Mouse (Mus musculus): ENCODE data around the gene Chaf1a. TPM values are rescaled to one million over a fixed set of nuclear protein-coding genes. Genes with fewer than 3 reads are reported as not detected.
"Not testable (repeated sequence)": the region's sequence is repeated elsewhere in the genome, so short reads cannot be mapped to it uniquely, and the experiment has no call there.

Chaf1a gene
- polyA plus RNA-seq, 1 experiment: 16.9 TPM

DNA sequence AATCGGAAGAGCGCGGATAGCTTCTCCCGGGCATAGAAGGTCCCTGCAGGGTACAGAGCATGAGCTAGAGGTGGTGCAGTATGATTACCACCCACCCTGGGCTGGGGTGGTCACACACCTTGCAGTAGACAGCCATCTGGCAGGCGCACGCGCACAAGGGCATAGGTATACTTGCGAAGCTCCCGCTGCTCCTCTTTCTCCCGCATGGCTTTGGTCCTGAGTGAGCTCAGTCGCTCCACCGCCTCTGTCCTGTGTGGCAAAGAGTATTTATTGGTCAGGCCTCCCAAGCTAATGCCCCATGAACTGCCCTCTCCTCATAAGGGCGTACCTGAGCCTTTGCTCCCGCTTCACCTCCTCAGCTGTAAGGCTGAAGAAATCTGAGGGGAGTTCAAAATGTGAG, 28.8 kb downstream of the Chaf1a start:
- H3K27ac ChIP-seq (ENCODE audit: control insufficient read depth, insufficient read depth, low read length): no peak overlapping the region
- peaks cover 50% of the 10 kb centered on the region for H3K36me3 ChIP-seq (ENCODE audit: control insufficient read depth, insufficient read depth, low read length)
- H3K27me3 ChIP-seq (ENCODE audit: control insufficient read depth, insufficient read depth, low read length): no peaks in the 10 kb centered on the region
- TF ChIP-seq CTCF (IDR thresholded peaks at IDR 0.05; ENCODE audit: borderline replicate concordance, control insufficient read depth, extremely low read depth, insufficient read depth, low read length, poor library complexity) (no peak), POLR2A (IDR thresholded peaks at IDR 0.05; ENCODE audit: control insufficient read depth, extremely low read depth, insufficient read depth, low read length, poor library complexity) (no peak)
- DNase-seq: no peak
- H3K4me3 ChIP-seq (ENCODE audit: control insufficient read depth, insufficient read depth, low read length): no peak overlapping the region
- WGBS: 97% methylated on average over 14 of the region's 14 CpGs
- peaks cover 4% of the 10 kb centered on the region for H3K4me1 ChIP-seq (replicated peaks; ENCODE audit: control insufficient read depth, insufficient read depth, low read length)

DNA sequence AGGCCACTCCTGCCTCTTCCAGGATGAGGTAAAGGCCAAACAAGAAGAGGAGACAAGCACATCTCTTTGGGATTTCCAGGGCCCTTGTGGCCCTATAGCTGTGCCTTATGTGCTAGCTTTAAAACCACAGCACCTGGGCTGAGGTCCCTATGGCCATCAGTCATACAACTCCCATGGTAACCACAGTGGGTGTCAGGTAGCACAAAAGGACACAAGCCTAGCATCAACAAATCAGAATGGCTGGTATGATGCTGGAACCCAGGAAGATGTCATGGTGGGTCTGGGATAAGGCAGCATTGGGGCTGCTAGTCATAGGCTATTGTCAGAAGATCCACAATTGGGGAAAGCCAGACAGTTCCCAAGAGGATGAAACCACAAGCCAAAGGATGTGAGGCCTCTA, 30.9 kb downstream of the Chaf1a start:
- Histone ChIP-seq H3K36me3 (ENCODE audit: control insufficient read depth, insufficient read depth, low read length) (peaks cover 42% of the 10 kb centered on the region), H3K4me3 (ENCODE audit: control insufficient read depth, insufficient read depth, low read length) (no peak overlapping the region), H3K27me3 (ENCODE audit: control insufficient read depth, insufficient read depth, low read length) (no peaks in the 10 kb centered on the region), H3K4me1 (replicated peaks; ENCODE audit: control insufficient read depth, insufficient read depth, low read length) (peaks cover 11% of the 10 kb centered on the region), H3K27ac (ENCODE audit: control insufficient read depth, insufficient read depth, low read length) (no peak overlapping the region)
- TF ChIP-seq POLR2A (IDR thresholded peaks at IDR 0.05; ENCODE audit: control insufficient read depth, extremely low read depth, insufficient read depth, low read length, poor library complexity): no peak
- TF ChIP-seq CTCF (IDR thresholded peaks at IDR 0.05; ENCODE audit: borderline replicate concordance, control insufficient read depth, extremely low read depth, insufficient read depth, low read length, poor library complexity): no peak
- DNase-seq: no peak

DNA sequence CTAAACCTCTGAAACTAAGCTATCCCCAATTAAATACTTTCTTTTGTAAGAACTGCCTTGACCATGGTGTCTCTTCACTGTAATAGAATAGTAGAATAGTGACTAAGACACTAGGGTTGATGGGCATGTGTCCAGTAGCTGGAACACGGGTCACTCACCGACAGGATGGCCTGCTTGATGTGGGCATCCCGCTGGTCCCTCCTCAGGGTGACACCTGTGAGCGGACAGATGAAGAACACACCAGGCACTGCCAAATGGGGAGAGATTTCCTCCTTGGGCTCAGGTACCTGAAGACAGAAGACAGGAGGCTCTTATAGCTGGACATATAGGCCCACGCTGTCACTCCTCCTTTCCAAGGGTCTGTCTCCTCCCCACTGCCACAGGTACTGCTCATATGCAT, 32.0 kb downstream of the Chaf1a start:
- Histone ChIP-seq H3K4me1 (replicated peaks; ENCODE audit: control insufficient read depth, insufficient read depth, low read length) (peaks cover 11% of the 10 kb centered on the region), H3K27ac (ENCODE audit: control insufficient read depth, insufficient read depth, low read length) (no peak overlapping the region), H3K27me3 (ENCODE audit: control insufficient read depth, insufficient read depth, low read length) (no peaks in the 10 kb centered on the region), H3K36me3 (ENCODE audit: control insufficient read depth, insufficient read depth, low read length) (peaks cover 36% of the 10 kb centered on the region), H3K4me3 (ENCODE audit: control insufficient read depth, insufficient read depth, low read length) (no peak overlapping the region)
- no peak for DNase-seq
- no peak for TF ChIP-seq POLR2A (IDR thresholded peaks at IDR 0.05; ENCODE audit: control insufficient read depth, extremely low read depth, insufficient read depth, low read length, poor library complexity)
- no peak for TF ChIP-seq CTCF (IDR thresholded peaks at IDR 0.05; ENCODE audit: borderline replicate concordance, control insufficient read depth, extremely low read depth, insufficient read depth, low read length, poor library complexity)
- WGBS: 97% methylated on average over 5 of the region's 5 CpGs

DNA sequence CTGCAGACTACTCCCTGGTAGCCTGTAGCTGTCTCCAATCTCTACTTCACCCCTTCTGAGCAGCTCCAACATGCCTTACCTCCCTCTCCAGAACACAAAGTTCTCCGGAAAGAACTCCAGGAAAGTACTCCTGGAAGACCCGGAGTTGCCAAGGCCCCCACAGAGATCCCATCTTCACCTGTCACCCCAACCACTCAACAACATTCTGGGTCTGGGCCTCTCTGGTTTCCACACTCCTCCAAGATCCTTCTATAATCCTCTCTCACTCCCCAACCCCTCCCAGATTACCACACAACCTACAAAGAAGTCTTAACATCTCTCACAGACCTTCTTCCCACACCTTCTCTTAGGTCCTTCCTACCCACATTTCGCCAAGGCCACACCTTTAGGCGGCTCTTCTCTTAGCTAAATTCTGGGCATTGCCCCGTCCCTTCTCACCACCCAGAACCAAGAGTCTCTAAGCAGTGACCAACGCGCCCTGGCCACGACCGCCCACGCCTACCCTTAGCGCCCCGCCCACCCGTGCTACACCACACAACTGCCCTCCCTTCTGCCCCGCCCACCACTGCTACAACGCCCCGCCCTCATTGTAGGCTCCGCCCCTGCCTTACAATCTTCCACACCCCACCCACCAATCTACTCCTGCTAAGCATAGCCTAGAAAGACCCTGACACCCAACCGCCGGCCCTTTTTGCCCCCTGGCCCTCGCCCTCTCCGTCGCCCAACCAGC, 34.0 kb downstream of the Chaf1a start:
- H3K36me3 ChIP-seq (ENCODE audit: control insufficient read depth, insufficient read depth, low read length): peaks cover 16% of the 10 kb centered on the region
- H3K27ac ChIP-seq (ENCODE audit: control insufficient read depth, insufficient read depth, low read length): peak overlapping the region; percentile 83
- no peaks in the 10 kb centered on the region for H3K27me3 ChIP-seq (ENCODE audit: control insufficient read depth, insufficient read depth, low read length)
- peak; percentile 77 for DNase-seq
- H3K4me3 ChIP-seq (ENCODE audit: control insufficient read depth, insufficient read depth, low read length): peak overlapping the region; percentile 83
- TF ChIP-seq POLR2A (IDR thresholded peaks at IDR 0.05; ENCODE audit: control insufficient read depth, extremely low read depth, insufficient read depth, low read length, poor library complexity) (no peak), CTCF (IDR thresholded peaks at IDR 0.05; ENCODE audit: borderline replicate concordance, control insufficient read depth, extremely low read depth, insufficient read depth, low read length, poor library complexity) (no peak)
- peaks cover 14% of the 10 kb centered on the region for H3K4me1 ChIP-seq (replicated peaks; ENCODE audit: control insufficient read depth, insufficient read depth, low read length)
- WGBS: 9% methylated on average over 22 of the region's 22 CpGs

DNA sequence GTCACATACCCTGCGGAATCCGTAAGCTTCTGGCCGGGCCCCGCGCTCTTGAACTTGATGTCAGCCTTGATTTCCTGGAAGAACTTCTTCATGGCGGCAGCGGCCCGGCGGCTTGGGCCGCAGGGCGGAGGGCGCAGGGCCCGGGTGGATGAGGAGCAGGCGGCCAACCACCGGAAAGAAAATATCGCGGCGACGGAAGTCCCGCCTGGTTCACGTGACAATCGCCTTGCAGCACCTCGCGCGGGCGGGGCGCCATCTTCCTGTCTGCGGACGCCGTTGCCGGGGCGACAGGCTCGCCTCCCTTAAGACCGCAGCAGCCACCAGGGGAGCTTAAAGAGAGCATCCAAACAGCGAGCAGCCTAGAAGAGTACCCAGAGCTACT, 34.6 kb downstream of the Chaf1a start, which contains the start of gene Ubxn6:
Gene Ubxn6 (minus strand): TSS at position 202 of the 382 bp plus-strand sequence.
- DNase-seq: peak; percentile 97
- WGBS: 1% methylated on average over 35 of the region's 35 CpGs
- Histone ChIP-seq H3K27me3 (ENCODE audit: control insufficient read depth, insufficient read depth, low read length) (no peaks in the 10 kb centered on the region), H3K4me3 (ENCODE audit: control insufficient read depth, insufficient read depth, low read length) (peak within 1 kb of the TSS; percentile 83), H3K27ac (ENCODE audit: control insufficient read depth, insufficient read depth, low read length) (peak within 1 kb of the TSS; percentile 83), H3K4me1 (replicated peaks; ENCODE audit: control insufficient read depth, insufficient read depth, low read length) (peaks cover 14% of the 10 kb centered on the region), H3K36me3 (ENCODE audit: control insufficient read depth, insufficient read depth, low read length) (peaks cover 11% of the 10 kb centered on the region)
- TF ChIP-seq POLR2A (IDR thresholded peaks at IDR 0.05; ENCODE audit: control insufficient read depth, extremely low read depth, insufficient read depth, low read length, poor library complexity): peak; percentile 75
- peak; percentile 46; the same call in 1 of the 2 replicates for TF ChIP-seq CTCF (IDR thresholded peaks at IDR 0.05; ENCODE audit: borderline replicate concordance, control insufficient read depth, extremely low read depth, insufficient read depth, low read length, poor library complexity)

DNA sequence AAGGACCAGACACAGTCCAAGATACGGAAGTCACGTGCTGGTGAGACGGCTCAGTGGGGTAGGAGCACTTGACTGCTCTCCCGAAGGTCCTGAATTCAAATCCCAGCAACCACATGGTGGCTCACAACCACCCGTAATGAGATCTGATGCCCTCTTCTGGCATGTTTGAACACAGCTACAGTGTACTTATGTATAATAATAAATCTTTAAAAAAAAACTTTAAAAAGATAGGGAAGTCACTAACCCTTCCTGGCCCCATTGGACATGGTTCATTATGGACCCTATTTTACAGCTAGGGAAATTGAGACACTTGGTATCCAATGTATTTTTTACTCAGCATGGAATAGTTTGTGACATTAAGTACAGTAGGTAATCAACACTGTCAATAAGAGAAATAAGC, 37.3 kb downstream of the Chaf1a start:
- 91% methylated on average over 5 of the region's 5 CpGs for WGBS
- peaks cover 31% of the 10 kb centered on the region for H3K4me1 ChIP-seq (replicated peaks; ENCODE audit: control insufficient read depth, insufficient read depth, low read length)
- H3K27me3 ChIP-seq (ENCODE audit: control insufficient read depth, insufficient read depth, low read length): no peaks in the 10 kb centered on the region
- DNase-seq: no peak
- no peaks in the 10 kb centered on the region for H3K36me3 ChIP-seq (ENCODE audit: control insufficient read depth, insufficient read depth, low read length)
- TF ChIP-seq CTCF (IDR thresholded peaks at IDR 0.05; ENCODE audit: borderline replicate concordance, control insufficient read depth, extremely low read depth, insufficient read depth, low read length, poor library complexity) (no peak), POLR2A (IDR thresholded peaks at IDR 0.05; ENCODE audit: control insufficient read depth, extremely low read depth, insufficient read depth, low read length, poor library complexity) (no peak)
- no peak overlapping the region for H3K27ac ChIP-seq (ENCODE audit: control insufficient read depth, insufficient read depth, low read length)
- H3K4me3 ChIP-seq (ENCODE audit: control insufficient read depth, insufficient read depth, low read length): no peak overlapping the region

DNA sequence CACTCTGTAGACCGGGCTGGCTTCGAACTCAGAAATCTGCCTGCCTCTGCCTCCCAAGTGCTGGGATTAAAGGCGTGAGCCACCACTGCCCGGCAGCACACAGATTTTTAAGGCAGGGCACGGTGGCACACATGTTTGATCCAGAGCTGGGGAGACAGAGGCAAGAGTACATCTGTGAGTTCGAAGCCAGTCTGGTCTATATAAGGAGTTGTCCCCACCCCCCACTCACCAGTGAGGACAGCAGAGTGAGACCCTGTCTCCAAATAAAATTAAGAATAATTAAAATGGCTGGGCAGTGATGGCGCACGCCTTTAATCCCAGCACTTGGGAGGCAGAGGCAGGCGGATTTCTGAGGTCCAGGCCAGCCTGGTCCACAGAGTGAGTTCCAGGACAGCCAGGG, 38.1 kb downstream of the Chaf1a start:
- WGBS: 65% methylated on average over 9 of the region's 9 CpGs
- Histone ChIP-seq H3K4me3 (ENCODE audit: control insufficient read depth, insufficient read depth, low read length) (0 out of 2 replicates have a peak overlapping the region, but pooled peaks have one; percentile 3), H3K4me1 (replicated peaks; ENCODE audit: control insufficient read depth, insufficient read depth, low read length) (peaks cover 31% of the 10 kb centered on the region), H3K27ac (ENCODE audit: control insufficient read depth, insufficient read depth, low read length) (peak overlapping the region; percentile 23; the same call in 1 of the 2 replicates)
- DNase-seq: peak; percentile 20
- H3K36me3 ChIP-seq (ENCODE audit: control insufficient read depth, insufficient read depth, low read length); H3K27me3 ChIP-seq (ENCODE audit: control insufficient read depth, insufficient read depth, low read length): not testable (repeated sequence)

All from thymus, adult 2 months (tissue).